8 mouse cellular contexts compared by ENCODE assay signal in genomic region chr9:56994286-56995197, GRCm38 (mm10). TPM values are rescaled to one million over a fixed set of nuclear protein-coding genes. Genes with fewer than 3 reads are reported as not detected.
DNase-seq lines count a peak whose midpoint lies in the region; ATAC-seq and TF ChIP-seq lines count a peak whose summit lies in the region.

Gene Ptpn9 (plus strand): TSS chr9:56994923.

- H3K27ac ChIP-seq in gastrocnemius, adult 2 months = peak within 1 kb of the TSS; percentile 92
- peak within 1 kb of the TSS; percentile 98 for H3K27ac ChIP-seq in hindbrain, embryonic 16.5 days (ENCODE audit: low read depth, low read length)

- H3K36me3 ChIP-seq in hindbrain, embryonic 16.5 days (ENCODE audit: control insufficient read depth, insufficient read depth, low read length) = no peaks in the 10 kb centered on the region

- WGBS in hindbrain, embryonic 16.5 days = 2% methylated on average over 58 of the region's 62 CpGs

- peak; percentile 71 for TF ChIP-seq CTCF in gastrocnemius, adult 2 months (IDR thresholded peaks at IDR 0.05)

- H3K4me1 ChIP-seq in hindbrain, embryonic 16.5 days (ENCODE audit: control insufficient read depth, insufficient read depth, low read depth, low read length) = peaks cover 3% of the 10 kb centered on the region; the same call in 1 of the 2 replicates

- H3K4me2 ChIP-seq in hindbrain, embryonic 16.5 days (ENCODE audit: low read length) = peak within 1 kb of the TSS; percentile 73

- no peaks in the 10 kb centered on the region for H3K9me3 ChIP-seq in hindbrain, embryonic 16.5 days (ENCODE audit: control insufficient read depth, low read length)

- peak; percentile 85 for DNase-seq in adipocyte (ENCODE audit: low spot score)
- peak; percentile 93 for DNase-seq in gastrocnemius, adult 2 months
- DNase-seq in left cerebral cortex, adult 11 months (ENCODE audit: low spot score) = peak; percentile 51
- peak; percentile 93 to 94 for DNase-seq in lung, postnatal 4 days
- DNase-seq in retina, postnatal 7 days (ENCODE audit: low read depth, low spot score) = peak; percentile 76
- DNase-seq in urinary bladder, postnatal 14 days (ENCODE audit: low spot score) = peak; percentile 91

- intact Hi-C loops in gastrocnemius, adult 2 months (cut with DNase I) = no loop called here

- peak within 1 kb of the TSS; percentile 100 for H3K9ac ChIP-seq in hindbrain, embryonic 16.5 days (ENCODE audit: low read depth, low read length)

- H3K4me3 ChIP-seq in gastrocnemius, adult 2 months = peak within 1 kb of the TSS; percentile 79
- peak within 1 kb of the TSS; percentile 98 for H3K4me3 ChIP-seq in hindbrain, embryonic 16.5 days (ENCODE audit: low read length)

- peak; percentile 94 for ATAC-seq in common myeloid progenitor, adult 5-6 weeks (replicated peaks; ENCODE audit: low read depth, poor library complexity, severe bottlenecking)
- peak; percentile 95 for ATAC-seq in hindbrain, embryonic 16.5 days

- H3K27me3 ChIP-seq in hindbrain, embryonic 16.5 days (replicated peaks; ENCODE audit: control insufficient read depth, insufficient read depth, low read length) = no peaks in the 10 kb centered on the region

RNA-seq across cellular contexts. Expression of gene Ptpn9, which starts in this region (rescaled TPM):
- total RNA-seq in common myeloid progenitor, adult 5-6 weeks (2017) = 5.7 and 11.5 TPM in 2 replicates
- total RNA-seq in gastrocnemius, adult 2 months (2021) = 1 to 10 TPM; 3.1 to 5.0 TPM
- polyA plus RNA-seq in hindbrain, embryonic 16.5 days (2015; fragmentation: Nextera tagmentation; extraction: Ambion mirVana) = 22.9 and 24.6 TPM in 2 replicates

Comparison
In these comparisons a context has a peak if more than half of its experiments do, and no peak if none do; other contexts are left out.
1. Peak in every context shown above with its lines: DNase-seq, ATAC-seq, H3K4me3 ChIP-seq and H3K27ac ChIP-seq.